Mouse (Mus musculus): ENCODE measurements at regions not wholly inside any gene's neighbourhood (a gene's known extent, or its start where the extent isn't known, plus 50 kb on each side); places are given as distances from the start of the nearest gene placed in this dataset.

DNA sequence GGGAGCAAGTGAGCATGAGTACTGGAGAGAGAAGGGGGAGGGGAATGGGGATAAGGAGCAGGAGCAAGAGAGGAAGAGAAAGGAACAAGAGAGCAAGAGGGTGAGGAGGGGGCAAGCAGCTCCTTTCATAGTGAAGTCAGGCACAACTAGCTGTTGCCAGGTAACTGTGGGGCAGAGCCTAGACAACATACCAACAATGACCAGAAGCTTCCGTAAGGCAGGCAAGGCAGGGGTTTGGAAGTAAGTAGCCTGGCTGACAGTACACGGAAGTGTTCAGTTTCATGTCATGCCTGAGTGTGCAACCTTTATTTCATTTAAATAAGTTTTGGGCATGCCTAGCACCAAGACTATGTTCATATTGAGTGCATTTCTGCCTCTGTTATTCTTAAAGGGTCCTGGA, 160.5 kb upstream of the Jun start:
- no peak overlapping the region for H3K4me3 ChIP-seq (replicated peaks)
- H3K36me3 ChIP-seq, result no peaks in the 10 kb centered on the region
- H3K27me3 ChIP-seq, result no peaks in the 10 kb centered on the region
- no peak overlapping the region for H3K9ac ChIP-seq
- no peaks in the 10 kb centered on the region for H3K9me3 ChIP-seq (replicated peaks)
- no peak for ATAC-seq (replicated peaks; ENCODE audit: low FRiP score)
- no peak overlapping the region for H3K4me2 ChIP-seq
- no peaks in the 10 kb centered on the region for H3K4me1 ChIP-seq
- H3K27ac ChIP-seq, result no peak overlapping the region
- WGBS, result 77% methylated on average over 2 of the region's 2 CpGs

DNA sequence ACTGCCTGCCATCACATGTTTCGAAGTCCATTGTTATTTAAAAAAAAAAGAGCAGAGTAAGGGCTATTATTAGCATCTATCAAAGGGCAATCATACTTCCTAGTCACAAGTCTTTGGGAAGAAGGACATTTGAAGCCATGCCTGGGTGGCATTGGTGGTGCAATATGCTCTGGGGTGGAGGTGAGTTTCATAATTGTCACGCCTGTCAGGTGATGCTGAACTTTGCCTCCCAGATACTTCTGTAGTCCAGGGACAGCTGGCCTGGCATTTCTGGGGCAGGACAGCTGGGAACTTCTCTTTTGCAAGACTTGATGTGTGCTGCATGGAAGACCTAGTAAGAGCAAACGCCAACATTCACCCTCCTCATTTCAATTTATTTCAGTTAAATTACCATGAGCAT, 161.0 kb upstream of the Jun start:
- Histone ChIP-seq H3K4me2 (no peak overlapping the region), H3K36me3 (no peaks in the 10 kb centered on the region), H3K27ac (no peak overlapping the region), H3K4me3 (replicated peaks) (no peak overlapping the region), H3K9me3 (replicated peaks) (no peaks in the 10 kb centered on the region), H3K9ac (no peak overlapping the region), H3K4me1 (no peaks in the 10 kb centered on the region), H3K27me3 (no peaks in the 10 kb centered on the region)
- no peak for ATAC-seq (replicated peaks; ENCODE audit: low FRiP score)
- 87% methylated on average over 3 of the region's 3 CpGs for WGBS

GRCm38 (mm10) chr4:95214026-95214425, 162.0 kb upstream of the Jun start:
- Histone ChIP-seq H3K9ac (no peak overlapping the region), H3K4me3 (replicated peaks) (no peak overlapping the region), H3K36me3 (no peaks in the 10 kb centered on the region), H3K4me1 (no peaks in the 10 kb centered on the region), H3K27me3 (no peaks in the 10 kb centered on the region), H3K9me3 (replicated peaks) (no peaks in the 10 kb centered on the region), H3K27ac (no peak overlapping the region), H3K4me2 (no peak overlapping the region)
- 100% methylated on average over 2 of the region's 2 CpGs for WGBS
- no peak for ATAC-seq (replicated peaks; ENCODE audit: low FRiP score)

- no peak for ATAC-seq (replicated peaks; ENCODE audit: low FRiP score)
- Histone ChIP-seq H3K4me2 (no peak overlapping the region), H3K4me3 (replicated peaks) (no peak overlapping the region), H3K9ac (no peak overlapping the region), H3K4me1 (no peaks in the 10 kb centered on the region), H3K27me3 (no peaks in the 10 kb centered on the region), H3K9me3 (replicated peaks) (no peaks in the 10 kb centered on the region), H3K27ac (no peak overlapping the region), H3K36me3 (no peaks in the 10 kb centered on the region)
- 84% methylated on average over 7 of the region's 7 CpGs for WGBS
Measured at GRCm38 (mm10) chr4:95215187-95215586, 163.2 kb upstream of the Jun start.

- H3K4me3 ChIP-seq (replicated peaks), result no peak overlapping the region
- H3K9me3 ChIP-seq (replicated peaks), result no peaks in the 10 kb centered on the region
- peaks cover 5% of the 10 kb centered on the region for H3K4me1 ChIP-seq
- ATAC-seq (replicated peaks; ENCODE audit: low FRiP score), result no peak
- no peak overlapping the region for H3K4me2 ChIP-seq
- no peaks in the 10 kb centered on the region for H3K27me3 ChIP-seq
- no peaks in the 10 kb centered on the region for H3K36me3 ChIP-seq
- 84% methylated on average over 1 of the region's 1 CpGs for WGBS
- no peak overlapping the region for H3K27ac ChIP-seq
- no peak overlapping the region for H3K9ac ChIP-seq
Measured at GRCm38 (mm10) chr4:95230461-95230860, 178.4 kb upstream of the Jun start.

- ATAC-seq (replicated peaks; ENCODE audit: low FRiP score), result no peak
- H3K27me3 ChIP-seq, result no peaks in the 10 kb centered on the region
Measured at GRCm38 (mm10) chr4:95233034-95233433, 181.0 kb upstream of the Jun start.

DNA sequence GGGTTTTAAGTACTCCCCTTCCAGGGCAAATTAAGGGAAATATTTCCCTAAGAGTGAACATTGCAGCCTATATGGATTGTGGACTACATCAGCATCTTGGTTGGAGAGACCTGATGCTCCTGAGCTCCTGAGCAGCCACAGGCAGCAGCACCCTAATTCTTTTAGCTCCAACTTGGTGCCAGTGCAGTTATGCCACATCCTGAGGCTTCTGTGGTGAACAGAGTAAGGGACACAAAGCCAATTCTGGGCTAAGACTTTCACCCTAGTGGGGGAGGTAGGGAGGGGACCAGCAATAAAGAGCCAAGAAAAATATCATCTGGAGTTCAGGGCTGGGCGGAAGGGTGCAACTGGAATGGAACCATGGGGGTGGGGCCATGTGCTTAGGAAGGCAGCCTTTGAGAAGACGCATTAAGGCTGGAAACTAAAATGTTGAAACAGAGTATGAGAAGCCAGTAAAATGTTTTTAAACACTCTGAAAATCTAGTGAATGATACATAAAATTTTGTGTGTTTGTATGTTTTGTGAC, 182.1 kb upstream of the Jun start:
- no peak overlapping the region for H3K4me2 ChIP-seq
- peaks cover 5% of the 10 kb centered on the region for H3K4me1 ChIP-seq
- H3K36me3 ChIP-seq, result no peaks in the 10 kb centered on the region
- no peaks in the 10 kb centered on the region for H3K9me3 ChIP-seq (replicated peaks)
- no peaks in the 10 kb centered on the region for H3K27me3 ChIP-seq
- no peak overlapping the region for H3K27ac ChIP-seq
- ATAC-seq (replicated peaks; ENCODE audit: low FRiP score), result no peak; the same call in 1 of the 2 replicates
- H3K4me3 ChIP-seq (replicated peaks), result no peak overlapping the region
- 58% methylated on average over 2 of the region's 2 CpGs for WGBS
- H3K9ac ChIP-seq, result no peak overlapping the region

More at GRCm38 (mm10) chr4:95233034-95233433, 181.0 kb upstream of the Jun start:
- Histone ChIP-seq H3K9ac (no peak overlapping the region), H3K4me2 (no peak overlapping the region), H3K36me3 (no peaks in the 10 kb centered on the region), H3K9me3 (replicated peaks) (no peaks in the 10 kb centered on the region), H3K27ac (no peak overlapping the region), H3K4me1 (peaks cover 5% of the 10 kb centered on the region), H3K4me3 (replicated peaks) (no peak overlapping the region)

- Histone ChIP-seq H3K27ac (no peak overlapping the region), H3K9me3 (replicated peaks) (no peaks in the 10 kb centered on the region), H3K4me2 (no peak overlapping the region), H3K27me3 (no peaks in the 10 kb centered on the region), H3K36me3 (no peaks in the 10 kb centered on the region), H3K9ac (no peak overlapping the region), H3K4me3 (replicated peaks) (no peak overlapping the region), H3K4me1 (no peaks in the 10 kb centered on the region)
- no peak for ATAC-seq (replicated peaks; ENCODE audit: low FRiP score)
- 61% methylated on average over 1 of the region's 1 CpGs for WGBS
Measured at GRCm38 (mm10) chr4:95247977-95248376, 196.0 kb upstream of the Jun start.

- no peak overlapping the region for H3K9ac ChIP-seq
- 84% methylated on average over 4 of the region's 4 CpGs for WGBS
- no peaks in the 10 kb centered on the region for H3K27me3 ChIP-seq
- no peak overlapping the region for H3K4me2 ChIP-seq
- no peaks in the 10 kb centered on the region for H3K9me3 ChIP-seq (replicated peaks)
- no peak overlapping the region for H3K4me3 ChIP-seq (replicated peaks)
- H3K4me1 ChIP-seq, result no peaks in the 10 kb centered on the region
- no peaks in the 10 kb centered on the region for H3K36me3 ChIP-seq
- ATAC-seq (replicated peaks; ENCODE audit: low FRiP score), result no peak
- H3K27ac ChIP-seq, result no peak overlapping the region
Measured at GRCm38 (mm10) chr4:95249031-95249430, 197.0 kb upstream of the Jun start.

GRCm38 (mm10) chr4:95250083-95250482, 198.1 kb upstream of the Jun start:
- H3K27ac ChIP-seq, result no peak overlapping the region
- WGBS, result 64% methylated on average over 1 of the region's 1 CpGs

DNA sequence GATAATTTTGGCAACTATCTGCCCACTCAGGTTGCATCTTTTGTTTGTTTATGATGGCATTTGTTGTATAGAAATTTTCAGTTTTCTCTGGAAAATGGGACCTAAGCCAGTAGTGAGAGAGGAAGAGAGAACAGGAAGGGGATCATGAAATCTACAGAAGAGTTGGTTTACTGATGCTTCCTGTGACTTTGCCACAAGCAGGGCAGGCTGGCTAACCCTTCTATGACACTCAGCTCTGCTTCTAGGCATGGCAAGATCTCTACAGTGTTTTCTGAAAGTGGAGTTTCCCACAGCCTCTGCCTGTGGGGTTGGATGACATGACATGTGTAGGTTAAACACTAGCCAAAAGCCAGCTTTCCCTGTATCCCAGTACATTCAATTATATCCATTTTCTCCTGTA, 217.7 kb upstream of the Jun start:
- Histone ChIP-seq H3K9ac (no peak overlapping the region), H3K9me3 (replicated peaks) (no peaks in the 10 kb centered on the region), H3K4me1 (0 out of 2 replicates have a peak, but pooled peaks cover 8% of the 10 kb centered on the region), H3K4me3 (replicated peaks) (no peak overlapping the region), H3K27me3 (no peaks in the 10 kb centered on the region), H3K36me3 (no peaks in the 10 kb centered on the region), H3K27ac (no peak overlapping the region), H3K4me2 (no peak overlapping the region)
- no peak for ATAC-seq (replicated peaks; ENCODE audit: low FRiP score)

More at GRCm38 (mm10) chr4:95250083-95250482, 198.1 kb upstream of the Jun start:
- Histone ChIP-seq H3K4me1 (no peaks in the 10 kb centered on the region), H3K4me3 (replicated peaks) (no peak overlapping the region), H3K9ac (no peak overlapping the region), H3K36me3 (no peaks in the 10 kb centered on the region), H3K27me3 (no peaks in the 10 kb centered on the region), H3K4me2 (no peak overlapping the region), H3K9me3 (replicated peaks) (no peaks in the 10 kb centered on the region)
- ATAC-seq (replicated peaks; ENCODE audit: low FRiP score), result no peak

- 0 out of 2 replicates have a peak, but pooled peaks cover 8% of the 10 kb centered on the region for H3K4me1 ChIP-seq
- no peaks in the 10 kb centered on the region for H3K36me3 ChIP-seq
- H3K9me3 ChIP-seq (replicated peaks), result no peaks in the 10 kb centered on the region
- no peak for ATAC-seq (replicated peaks; ENCODE audit: low FRiP score)
- H3K4me3 ChIP-seq (replicated peaks), result no peak overlapping the region
- 61% methylated on average over 1 of the region's 1 CpGs for WGBS
- H3K27ac ChIP-seq, result no peak overlapping the region
- no peak overlapping the region for H3K9ac ChIP-seq
- H3K27me3 ChIP-seq, result no peaks in the 10 kb centered on the region
- H3K4me2 ChIP-seq, result no peak overlapping the region
Measured at GRCm38 (mm10) chr4:95270389-95270788, 218.4 kb upstream of the Jun start.

DNA sequence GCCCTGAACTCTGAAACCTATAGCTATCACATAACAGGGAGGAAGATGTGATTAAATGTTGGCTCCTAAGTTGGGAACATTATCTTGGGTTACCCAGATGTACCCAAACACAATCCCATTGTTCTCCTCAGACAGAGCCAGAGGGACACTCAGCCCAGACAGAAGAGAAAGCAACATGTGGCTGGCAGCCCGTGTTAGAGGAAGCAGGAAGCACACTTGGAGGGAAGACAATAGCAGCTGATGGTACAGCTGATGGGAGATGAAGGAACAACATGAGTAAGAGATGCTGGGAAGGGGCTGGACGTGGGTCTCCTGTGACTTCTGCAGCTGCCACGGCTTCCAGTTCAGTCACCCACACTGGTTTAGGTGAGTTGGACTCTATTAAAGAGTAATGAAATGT, 224.2 kb upstream of the Jun start:
- H3K4me2 ChIP-seq, result no peak overlapping the region
- H3K27ac ChIP-seq, result no peak overlapping the region
- H3K36me3 ChIP-seq, result no peaks in the 10 kb centered on the region
- H3K9me3 ChIP-seq (replicated peaks), result no peaks in the 10 kb centered on the region
- ATAC-seq (replicated peaks; ENCODE audit: low FRiP score), result no peak
- H3K9ac ChIP-seq, result no peak overlapping the region
- WGBS, result 65% methylated on average over 3 of the region's 3 CpGs
- peaks cover 25% of the 10 kb centered on the region for H3K4me1 ChIP-seq
- no peak overlapping the region for H3K4me3 ChIP-seq (replicated peaks)
- no peaks in the 10 kb centered on the region for H3K27me3 ChIP-seq
